In the genomic region with DNA sequence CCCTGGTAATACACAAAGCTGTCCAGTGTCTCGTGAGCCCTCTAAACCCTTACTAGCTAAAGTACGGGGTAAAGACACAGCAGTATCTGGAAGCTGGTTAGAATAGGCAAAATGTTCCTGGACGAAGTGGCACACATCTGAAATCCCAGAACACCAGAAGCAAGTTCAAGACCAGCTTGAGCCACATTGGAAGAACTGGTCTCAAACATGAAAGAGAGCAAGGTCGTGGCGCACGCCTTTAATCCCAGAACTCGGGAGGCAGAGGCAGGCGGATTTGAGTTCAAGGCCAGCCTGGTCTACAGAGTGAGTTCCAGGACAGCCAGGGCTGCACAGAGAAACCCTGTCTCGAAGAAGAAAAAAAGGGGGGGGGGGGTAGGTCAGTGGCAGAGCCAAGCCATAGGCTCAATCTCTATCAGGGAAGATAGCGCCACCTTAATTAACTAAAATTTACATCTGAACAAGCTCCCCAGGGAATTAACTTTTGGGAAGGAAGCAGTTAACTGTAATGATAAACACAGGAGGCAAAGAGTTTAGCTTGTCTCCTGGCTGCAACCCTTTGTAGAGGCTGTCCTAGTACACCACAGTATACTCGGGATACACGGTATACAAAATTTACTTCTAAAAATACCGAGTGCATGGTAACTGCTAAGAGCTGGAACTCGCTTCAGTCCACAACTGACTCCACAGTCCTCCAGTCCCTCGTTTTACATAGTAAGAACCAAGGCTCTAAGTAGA, we compare ENCODE assay signal across 13 mouse cellular contexts. TPM values are rescaled to one million over a fixed set of nuclear protein-coding genes. Genes with fewer than 3 reads are reported as not detected.
DNase-seq lines count a peak whose midpoint lies in the region; ATAC-seq and TF ChIP-seq lines count a peak whose summit lies in the region.
"Had no signal": no experiment of that assay in that cellular context is flagged by ENCODE, and none has a peak within 500 bp of the region (broad histone marks: within the 10 kb centered on the region; RNA-seq: fewer than 3 reads in every experiment).

No protein-coding gene starts in this region.

- ATAC-seq in lung, embryonic 14.5 days (ENCODE audit: insufficient read depth) = no peak
- no peak for ATAC-seq in intestine, embryonic 14.5 days (replicated peaks; ENCODE audit: low FRiP score, low TSS enrichment, low read depth)
- ATAC-seq in liver, postnatal 0 days = no peak

- no peak for TF ChIP-seq CTCF in lung, embryonic 14.5 days (IDR thresholded peaks at IDR 0.05; ENCODE audit: low read depth)
- no peak for TF ChIP-seq CTCF in liver, postnatal 0 days (IDR thresholded peaks at IDR 0.05; ENCODE audit: low read depth)

- H3K4me2 ChIP-seq in lung, embryonic 14.5 days = peak overlapping the region; percentile 23; the same call in 1 of the 2 replicates
- H3K4me2 ChIP-seq in intestine, embryonic 14.5 days (ENCODE audit: low read length) = no peak overlapping the region
- 0 out of 2 replicates have a peak overlapping the region, but pooled peaks have one; percentile 9 for H3K4me2 ChIP-seq in liver, postnatal 0 days (ENCODE audit: low read depth, low read length)
- H3K4me2 ChIP-seq: hindbrain, embryonic 12.5 days had no signal

- peaks cover 37% of the 10 kb centered on the region for H3K36me3 ChIP-seq in lung, embryonic 14.5 days (ENCODE audit: insufficient read depth)
- H3K36me3 ChIP-seq in intestine, embryonic 14.5 days (ENCODE audit: control insufficient read depth, insufficient read depth, low read length) = peaks cover 42% of the 10 kb centered on the region
- peaks cover 46% of the 10 kb centered on the region for H3K36me3 ChIP-seq in liver, postnatal 0 days (replicated peaks; ENCODE audit: insufficient read depth, low read length)
- H3K36me3 ChIP-seq: hindbrain, embryonic 12.5 days; midbrain, embryonic 10.5 days had no signal

- TF ChIP-seq EP300 in liver, postnatal 0 days (IDR thresholded peaks at IDR 0.05; ENCODE audit: low read depth) = no peak

- intact Hi-C loops in left cerebral cortex, postnatal 36 days (cut with DNase I) = no loop called here

- DNase-seq in lung, embryonic 14.5 days = no peak
- no peak for DNase-seq in lung, postnatal 4 days
- DNase-seq in ZHBTc4 (ENCODE audit: low read depth, low spot score) = peak; percentile 51
- no peak for DNase-seq in intestine, embryonic 14.5 days (ENCODE audit: low spot score)
- no peak for DNase-seq in liver, postnatal 0 days
- no peak for DNase-seq in left cerebral cortex, postnatal 36 days (ENCODE audit: low spot score in 2 of 2)
- DNase-seq in layer of hippocampus, postnatal 14 days (ENCODE audit: low spot score in 2 of 2) = no peak
- no peak for DNase-seq in right cerebral cortex, postnatal 10 days (ENCODE audit: low spot score in 2 of 2)
- DNase-seq: cerebellum, adult 11 months had no signal

- H3K27ac ChIP-seq in lung, embryonic 14.5 days (ENCODE audit: low read depth) = peak overlapping the region; percentile 13; the same call in 1 of the 2 replicates
- peak overlapping the region; percentile 29 for H3K27ac ChIP-seq in intestine, embryonic 14.5 days (ENCODE audit: low read depth)
- H3K27ac ChIP-seq in liver, postnatal 0 days (ENCODE audit: low read depth) = no peak overlapping the region
- H3K27ac ChIP-seq: hindbrain, embryonic 12.5 days; midbrain, embryonic 10.5 days had no signal

- H3K9ac ChIP-seq in lung, embryonic 14.5 days = no peak overlapping the region
- H3K9ac ChIP-seq in intestine, embryonic 14.5 days (ENCODE audit: low read length) = no peak overlapping the region
- no peak overlapping the region for H3K9ac ChIP-seq in liver, postnatal 0 days (replicated peaks)
- H3K9ac ChIP-seq: hindbrain, embryonic 12.5 days had no signal

- H3K27me3 ChIP-seq in lung, embryonic 14.5 days (ENCODE audit: insufficient read depth, low read length) = no peaks in the 10 kb centered on the region
- no peaks in the 10 kb centered on the region for H3K27me3 ChIP-seq in intestine, embryonic 14.5 days (replicated peaks; ENCODE audit: control insufficient read depth, insufficient read depth, low read length)
- H3K27me3 ChIP-seq in liver, postnatal 0 days (ENCODE audit: insufficient read depth, low read length) = no peaks in the 10 kb centered on the region
- H3K27me3 ChIP-seq: CH12.LX had no signal

- H3K4me3 ChIP-seq in lung, embryonic 14.5 days (ENCODE audit: low read depth, low read length) = no peak overlapping the region
- no peak overlapping the region for H3K4me3 ChIP-seq in intestine, embryonic 14.5 days (ENCODE audit: low read depth, low read length)
- H3K4me3 ChIP-seq in liver, postnatal 0 days (ENCODE audit: low read depth, low read length) = no peak overlapping the region
- H3K4me3 ChIP-seq: hindbrain, embryonic 12.5 days; midbrain, embryonic 10.5 days had no signal

- WGBS in lung, embryonic 14.5 days = 54% methylated on average over 15 of the region's 15 CpGs
- 55% methylated on average over 15 of the region's 15 CpGs for WGBS in intestine, embryonic 14.5 days
- 51% methylated on average over 15 of the region's 15 CpGs for WGBS in liver, postnatal 0 days (ENCODE audit: insufficient replicate concordance)

- no peaks in the 10 kb centered on the region for H3K9me3 ChIP-seq in lung, embryonic 14.5 days (ENCODE audit: low read depth, low read length)
- no peaks in the 10 kb centered on the region for H3K9me3 ChIP-seq in intestine, embryonic 14.5 days (ENCODE audit: control insufficient read depth, low read length)
- H3K9me3 ChIP-seq in liver, postnatal 0 days (ENCODE audit: low read length) = no peaks in the 10 kb centered on the region
- H3K9me3 ChIP-seq: hindbrain, embryonic 12.5 days; midbrain, embryonic 10.5 days had no signal

- H3K4me1 ChIP-seq in lung, embryonic 14.5 days (ENCODE audit: insufficient read depth) = peaks cover 33% of the 10 kb centered on the region
- H3K4me1 ChIP-seq in intestine, embryonic 14.5 days (replicated peaks; ENCODE audit: control insufficient read depth, insufficient read depth, low read length) = peaks cover 33% of the 10 kb centered on the region
- H3K4me1 ChIP-seq in liver, postnatal 0 days (ENCODE audit: insufficient read depth) = peaks cover 18% of the 10 kb centered on the region

RNA-seq across cellular contexts. Expression of gene Sdc4, which starts 13.6 kb away (rescaled TPM):
- 101 and 103 TPM in 2 replicates for polyA plus RNA-seq in lung, embryonic 14.5 days (2014; fragmentation: Nextera tagmentation; extraction: Ambion mirVana)
- polyA plus RNA-seq in intestine, embryonic 14.5 days (2014; fragmentation: Nextera tagmentation; extraction: Ambion mirVana) = 104 and 110 TPM in 2 replicates
- 194 and 208 TPM in 2 replicates for polyA plus RNA-seq in liver, postnatal 0 days (2015; fragmentation: Nextera tagmentation; extraction: Ambion mirVana)
- 10 to 100 TPM; 98.5 TPM for total RNA-seq in left cerebral cortex, postnatal 36 days (2021)
- total RNA-seq in layer of hippocampus, postnatal 14 days (2021) = 100 to 1,000 TPM; 117 to 137 TPM

RNA-seq across cellular contexts. Expression of gene Matn4, which starts 25.1 kb away (rescaled TPM):
- 5.5 and 6.7 TPM in 2 replicates for polyA plus RNA-seq in lung, embryonic 14.5 days (2014; fragmentation: Nextera tagmentation; extraction: Ambion mirVana)
- polyA plus RNA-seq in intestine, embryonic 14.5 days (2014; fragmentation: Nextera tagmentation; extraction: Ambion mirVana) = 1.7 and 1.9 TPM in 2 replicates
- polyA plus RNA-seq in liver, postnatal 0 days (2015; fragmentation: Nextera tagmentation; extraction: Ambion mirVana) = 0.18 and 0.25 TPM in 2 replicates
- 10 to 100 TPM; 11.4 to 13.0 TPM for total RNA-seq in left cerebral cortex, postnatal 36 days (2021)
- 10 to 100 TPM; 21.2 to 21.6 TPM for total RNA-seq in layer of hippocampus, postnatal 14 days (2021)
- total RNA-seq: CH12.LX had no signal
- polyA plus RNA-seq: midbrain, embryonic 10.5 days had no signal

RNA-seq across cellular contexts. Expression of gene Sys1, which starts 26.7 kb away (rescaled TPM):
- polyA plus RNA-seq in lung, embryonic 14.5 days (2014; fragmentation: Nextera tagmentation; extraction: Ambion mirVana) = 65.6 and 68.7 TPM in 2 replicates
- 65.2 and 67.2 TPM in 2 replicates for polyA plus RNA-seq in intestine, embryonic 14.5 days (2014; fragmentation: Nextera tagmentation; extraction: Ambion mirVana)
- polyA plus RNA-seq in liver, postnatal 0 days (2015; fragmentation: Nextera tagmentation; extraction: Ambion mirVana) = 43.5 and 46.2 TPM in 2 replicates
- total RNA-seq in left cerebral cortex, postnatal 36 days (2021) = 10 to 100 TPM; 34.7 to 40.4 TPM
- total RNA-seq in layer of hippocampus, postnatal 14 days (2021) = 10 to 100 TPM; 39.1 to 44.7 TPM

RNA-seq across cellular contexts. Expression of gene Rbpjl, which starts 27.1 kb away (rescaled TPM):
- 4.9 and 5.1 TPM in 2 replicates for polyA plus RNA-seq in lung, embryonic 14.5 days (2014; fragmentation: Nextera tagmentation; extraction: Ambion mirVana)
- 0.07 and 10.4 TPM in 2 replicates for polyA plus RNA-seq in intestine, embryonic 14.5 days (2014; fragmentation: Nextera tagmentation; extraction: Ambion mirVana)
- not detected in 2 replicates for polyA plus RNA-seq in liver, postnatal 0 days (2015; fragmentation: Nextera tagmentation; extraction: Ambion mirVana)
- under 1 TPM; 0.30 to 0.34 TPM for total RNA-seq in left cerebral cortex, postnatal 36 days (2021)
- total RNA-seq in layer of hippocampus, postnatal 14 days (2021) = under 1 TPM; 0.41 to 0.91 TPM
- total RNA-seq: heart, adult 8-10 months had no signal
- polyA plus RNA-seq: midbrain, embryonic 10.5 days had no signal

RNA-seq across cellular contexts. Expression of gene Gm20458, which starts 30.7 kb away (rescaled TPM):
- polyA plus RNA-seq in lung, embryonic 14.5 days (2014; fragmentation: Nextera tagmentation; extraction: Ambion mirVana) = 14.4 and 14.9 TPM in 2 replicates
- 11.6 and 17.4 TPM in 2 replicates for polyA plus RNA-seq in intestine, embryonic 14.5 days (2014; fragmentation: Nextera tagmentation; extraction: Ambion mirVana)
- polyA plus RNA-seq in liver, postnatal 0 days (2015; fragmentation: Nextera tagmentation; extraction: Ambion mirVana) = 5.8 and 6.1 TPM in 2 replicates
- total RNA-seq in left cerebral cortex, postnatal 36 days (2021) = 10 to 100 TPM in 1 of 2 experiments, 1 to 10 TPM in 1; 8.1 to 14.9 TPM
- total RNA-seq in layer of hippocampus, postnatal 14 days (2021) = 10 to 100 TPM; 12.7 to 18.8 TPM
